Mouse (Mus musculus): Measurements from ENCODE around the gene Bex3.
"Not testable (repeated sequence)": the region's sequence is repeated elsewhere in the genome, so short reads cannot be mapped to it uniquely, and the experiment has no call there.

The Bex3 gene

GRCm38 (mm10) chrX:136269743-136270392 is at the start of gene Bex3:
Gene Bex3 (plus strand): TSS chrX:136270253.
- not testable (repeated sequence) for DNase-seq (ENCODE audit: low read depth, low spot score)

DNA sequence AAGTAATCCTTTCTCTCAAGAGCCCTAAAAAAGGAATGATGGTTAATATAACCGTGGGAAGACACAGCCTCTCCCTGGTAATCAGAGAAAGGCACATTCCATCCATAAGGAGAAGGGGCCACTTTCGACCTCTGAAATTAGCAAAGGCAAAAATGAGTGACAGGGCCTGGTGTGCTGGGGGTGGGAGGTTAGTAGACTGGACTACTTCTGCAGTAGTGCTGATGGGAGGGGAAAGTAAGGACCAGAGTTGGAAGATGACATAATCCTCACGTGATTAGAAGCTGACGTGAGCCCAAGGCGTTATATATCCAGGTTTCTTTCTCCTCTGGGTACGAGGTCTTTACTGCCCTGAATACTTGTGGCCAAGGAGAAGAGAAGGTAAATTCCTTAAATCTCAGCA is 46.3 kb upstream of the Bex3 start:
- no peak for DNase-seq (ENCODE audit: low read depth, low spot score)

GRCm38 (mm10) chrX:136227768-136228167 is 42.3 kb upstream of the Bex3 start:
- no peak for DNase-seq (ENCODE audit: low read depth, low spot score)

GRCm38 (mm10) chrX:136238118-136238517 is 31.9 kb upstream of the Bex3 start:
- no peak for DNase-seq (ENCODE audit: low read depth, low spot score)

DNA sequence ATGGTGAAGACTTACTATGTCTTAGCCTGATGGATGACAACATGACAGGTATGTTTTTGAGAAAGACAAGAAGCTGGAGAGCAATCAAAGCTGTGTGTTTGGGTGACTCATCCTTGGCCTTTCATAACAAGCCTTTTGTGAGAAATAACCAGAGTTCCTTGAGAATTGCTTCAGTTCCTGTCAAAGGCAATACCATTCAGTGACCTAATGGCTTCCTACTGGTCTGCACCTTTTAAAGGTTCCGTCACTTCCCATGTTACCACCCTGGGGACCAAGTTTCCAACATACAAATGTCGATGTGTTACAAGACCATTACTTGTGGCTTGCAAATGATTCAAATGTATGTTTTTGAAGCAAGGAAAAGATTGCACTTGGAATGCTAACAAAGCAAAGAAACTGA is 26.9 kb upstream of the Bex3 start:
- no peak for DNase-seq (ENCODE audit: low read depth, low spot score)

GRCm38 (mm10) chrX:136244574-136245229 is 25.4 kb upstream of the Bex3 start, which contains the start of gene Tceal9:
Gene Tceal9 (plus strand): TSS chrX:136245079.
- peak; percentile 66 for DNase-seq (ENCODE audit: low read depth, low spot score)

DNA sequence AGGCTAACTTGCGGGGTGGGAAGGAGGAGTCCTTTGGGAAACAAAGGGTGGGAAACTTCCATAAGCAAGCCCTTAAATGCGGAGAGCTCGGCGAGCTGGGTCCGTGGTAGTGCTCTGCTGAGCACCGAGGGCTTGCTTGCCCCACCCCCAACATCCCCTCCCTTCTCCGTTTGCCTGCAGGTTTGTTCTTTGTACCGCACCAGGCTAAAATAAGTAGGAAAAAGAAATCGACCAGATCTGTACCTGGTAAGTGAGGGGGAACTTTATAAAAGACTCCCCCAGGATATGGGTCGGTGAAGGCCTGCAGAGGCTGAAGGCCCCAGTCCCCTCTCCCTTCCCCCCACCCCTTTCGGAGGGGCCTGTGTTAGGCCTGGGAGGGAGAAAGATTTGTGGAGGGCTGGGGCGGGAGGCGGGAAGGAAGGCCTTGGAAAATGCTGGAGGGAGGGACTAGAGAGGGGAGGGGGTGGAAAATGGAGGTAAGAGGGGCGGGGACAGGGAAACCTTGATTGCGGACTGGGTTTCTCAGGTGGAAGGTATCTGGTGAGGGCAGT is 24.5 kb upstream of the Bex3 start:
- no peak for DNase-seq (ENCODE audit: low read depth, low spot score)

DNA sequence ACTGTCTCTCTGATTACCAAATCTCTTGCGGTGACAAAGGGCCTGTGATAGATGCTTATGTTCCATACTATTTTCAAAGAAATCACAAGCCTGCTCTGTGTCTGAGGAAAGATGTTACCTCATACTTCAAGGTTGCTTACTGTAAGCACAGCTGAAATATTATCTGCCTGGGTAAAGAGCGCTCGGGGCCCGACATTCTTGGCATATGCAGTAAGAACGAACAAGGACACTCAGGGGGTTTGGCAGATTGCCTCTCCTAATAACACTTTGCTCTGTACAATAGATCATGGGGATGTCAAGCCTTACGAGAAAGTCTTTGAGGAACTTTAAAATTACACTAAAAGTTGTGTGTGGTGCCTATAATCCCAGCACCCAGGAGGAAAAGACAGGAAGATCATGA is 21.2 kb upstream of the Bex3 start:
- DNase-seq (ENCODE audit: low read depth, low spot score) = no peak

- no peak for DNase-seq (ENCODE audit: low read depth, low spot score)
These were observed 20.4 kb upstream of the Bex3 start for GRCm38 (mm10) chrX:136249671-136250070.

- DNase-seq (ENCODE audit: low read depth, low spot score) = no peak
These were observed 17.9 kb upstream of the Bex3 start for GRCm38 (mm10) chrX:136252023-136252729.

DNA sequence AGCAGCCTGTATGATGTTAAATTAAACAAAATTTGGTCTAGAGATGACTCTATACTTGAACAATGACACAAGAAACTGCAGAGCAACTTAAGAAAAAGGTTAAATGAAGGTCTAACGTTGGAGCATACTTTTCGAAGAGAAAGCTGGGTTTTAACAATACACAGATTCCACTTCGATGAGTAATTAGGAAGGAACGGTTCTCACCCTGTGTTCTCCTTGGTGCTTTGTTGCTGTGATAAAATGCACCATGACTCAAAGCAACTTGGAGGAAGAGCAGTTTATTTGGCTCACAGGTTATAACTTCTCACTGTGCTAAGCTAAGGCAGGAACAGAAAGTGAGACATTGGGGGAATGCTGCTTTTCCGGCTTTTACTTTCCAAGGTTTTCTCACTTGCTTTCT is 2.3 kb upstream of the Bex3 start:
- DNase-seq (ENCODE audit: low read depth, low spot score) = no peak

- no peak for DNase-seq (ENCODE audit: low read depth, low spot score)
These were observed 1.9 kb upstream of the Bex3 start for GRCm38 (mm10) chrX:136268173-136268572.

GRCm38 (mm10) chrX:136270393-136271111 is 499 bp downstream of the Bex3 start:
- not testable (repeated sequence) for DNase-seq (ENCODE audit: low read depth, low spot score)

DNA sequence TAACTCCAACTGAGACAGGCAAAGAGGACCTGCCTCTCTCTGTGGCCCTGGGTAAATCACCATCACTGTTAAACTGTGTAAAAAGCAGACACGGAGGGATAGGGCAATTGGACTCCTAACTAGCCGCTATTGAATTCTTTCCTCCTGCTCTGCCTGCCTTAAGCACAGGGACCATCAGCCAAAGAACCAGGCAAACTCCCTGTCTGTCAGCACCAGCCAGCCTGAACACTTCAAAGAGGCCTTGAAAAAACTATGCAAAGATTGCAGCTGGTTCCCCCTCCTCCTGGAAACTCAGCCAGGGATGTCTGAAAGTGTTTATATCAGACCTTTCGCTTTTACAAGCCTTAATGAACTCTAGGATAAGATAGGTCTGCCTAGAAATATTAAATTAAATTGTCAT is 4.5 kb downstream of the Bex3 start:
- no peak for DNase-seq (ENCODE audit: low read depth, low spot score)

- DNase-seq (ENCODE audit: low read depth, low spot score) = no peak
These were observed 5.3 kb downstream of the Bex3 start for GRCm38 (mm10) chrX:136275386-136275785.

DNA sequence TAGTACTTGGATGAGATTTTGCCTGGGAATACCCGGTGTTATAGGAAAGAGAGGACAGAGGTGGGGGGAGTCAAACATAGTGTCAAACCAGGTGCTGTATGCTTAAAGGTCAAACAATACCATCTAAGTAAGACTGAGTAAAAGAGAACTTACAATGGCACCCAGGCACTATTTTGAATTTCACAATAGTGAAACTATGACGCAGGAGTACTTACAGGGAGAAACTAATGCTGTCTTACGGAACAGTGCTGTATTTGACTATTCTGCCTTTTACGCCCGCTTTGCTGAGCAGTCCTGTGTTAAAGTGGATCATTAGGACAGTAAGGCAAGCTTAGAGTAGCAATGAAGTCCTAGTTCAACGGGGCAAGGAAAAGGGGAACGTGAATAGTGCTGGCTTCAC is 7.5 kb downstream of the Bex3 start:
- DNase-seq (ENCODE audit: low read depth, low spot score) = no peak

GRCm38 (mm10) chrX:136278401-136278800 is 8.3 kb downstream of the Bex3 start:
- DNase-seq (ENCODE audit: low read depth, low spot score) = no peak

GRCm38 (mm10) chrX:136279410-136279809 is 9.4 kb downstream of the Bex3 start:
- DNase-seq (ENCODE audit: low read depth, low spot score) = no peak

DNA sequence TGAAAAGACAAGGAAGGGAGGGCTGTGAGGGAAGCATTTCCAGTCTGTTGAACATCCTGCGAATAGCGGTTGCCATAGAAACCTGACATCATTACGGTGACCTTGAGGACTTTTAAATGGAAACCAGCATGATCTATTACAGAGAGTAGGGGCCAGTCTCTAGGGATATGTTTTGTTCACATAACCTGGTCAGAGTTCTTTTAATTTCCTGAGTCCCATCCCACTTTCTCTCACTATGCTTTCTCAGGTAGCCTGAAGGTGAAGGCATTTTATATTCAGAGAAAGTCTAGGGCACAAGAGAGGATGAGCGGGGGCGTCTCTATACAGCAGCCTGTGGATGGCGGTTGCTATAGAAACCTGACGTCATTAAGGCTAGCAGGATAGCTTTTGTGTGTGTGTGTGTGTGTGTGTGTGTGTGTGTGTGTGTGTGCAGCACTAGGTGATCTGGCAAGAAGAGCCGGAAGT is 20.8 kb downstream of the Bex3 start:
- peak; percentile 58 for DNase-seq (ENCODE audit: low read depth, low spot score)

DNA sequence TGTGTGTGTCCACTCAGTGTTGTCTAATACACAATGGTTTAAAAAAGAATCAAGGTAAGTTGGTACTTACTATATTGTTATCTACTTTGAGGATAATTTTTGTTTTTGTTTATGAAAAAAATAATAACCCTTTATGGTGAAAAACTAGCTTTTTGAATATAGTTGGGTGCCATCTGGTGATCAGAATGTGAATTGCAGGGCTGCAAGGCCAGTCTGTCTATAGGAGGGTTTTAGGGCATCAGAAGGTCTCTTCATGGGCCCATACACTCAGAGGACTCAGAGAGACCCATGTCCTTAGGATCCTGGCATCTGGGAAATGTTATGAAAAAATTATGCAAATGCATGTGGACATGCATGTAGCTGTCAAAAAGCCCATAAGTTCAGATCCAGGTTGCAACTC is 34.2 kb downstream of the Bex3 start:
- DNase-seq (ENCODE audit: low read depth, low spot score) = no peak

DNA sequence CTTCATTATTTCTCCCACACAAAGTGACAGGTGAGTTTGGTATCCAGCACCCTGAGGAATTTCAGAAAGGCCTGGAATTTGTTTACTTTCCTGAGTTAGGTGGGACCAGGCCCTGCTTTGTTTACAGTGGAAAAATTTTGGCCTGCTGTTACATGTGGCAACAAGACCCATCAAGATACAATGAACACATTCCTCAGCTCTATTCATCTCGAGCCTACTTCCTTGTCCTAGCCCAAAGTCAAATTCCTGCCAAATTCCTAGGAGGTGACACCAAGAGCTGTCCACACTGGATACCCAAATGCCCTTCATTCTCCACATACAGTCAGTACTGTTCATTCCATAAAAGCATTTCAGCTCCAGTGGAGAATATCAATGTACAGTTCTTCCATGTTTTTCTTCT is 36.1 kb downstream of the Bex3 start:
- DNase-seq (ENCODE audit: low read depth, low spot score) = no peak

DNA sequence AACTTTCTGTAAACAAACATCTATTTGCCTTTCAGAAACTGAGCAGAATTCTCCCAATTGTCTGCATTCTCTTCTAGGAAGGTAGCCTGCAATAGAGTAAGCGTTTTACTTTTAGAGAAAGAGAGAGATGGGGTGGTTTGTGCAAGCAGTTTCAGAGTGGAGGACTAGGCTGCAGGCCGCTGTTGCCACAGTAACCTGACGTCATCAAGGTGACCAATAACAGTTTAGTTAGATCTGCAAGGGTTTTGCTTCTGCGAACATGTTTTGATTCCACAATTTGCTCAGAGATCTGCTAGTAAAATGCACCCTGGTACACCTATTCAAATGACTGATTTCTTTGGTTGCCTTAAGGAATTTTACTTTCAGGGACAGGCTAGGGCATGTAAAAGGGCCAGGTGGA is 43.2 kb downstream of the Bex3 start:
- no peak for DNase-seq (ENCODE audit: low read depth, low spot score)

Data from brain, embryonic 18.5 days (tissue).